In genomic region chr19:37493921-37494485, GRCm38 (mm10) we compare ENCODE assay signal across 12 mouse cellular contexts. TPM values are rescaled to one million over a fixed set of nuclear protein-coding genes. Genes with fewer than 3 reads are reported as not detected.
DNase-seq lines count a peak whose midpoint lies in the region; ATAC-seq and TF ChIP-seq lines count a peak whose summit lies in the region.
"Had no signal": no experiment of that assay in that cellular context is flagged by ENCODE, and none has a peak within 500 bp of the region (broad histone marks: within the 10 kb centered on the region; RNA-seq: fewer than 3 reads in every experiment).

No protein-coding gene starts in this region.

- H3K36me3 ChIP-seq in lung, embryonic 16.5 days (ENCODE audit: control insufficient read depth, insufficient read depth, low read length) = no peaks in the 10 kb centered on the region
- H3K36me3 ChIP-seq in stomach, postnatal 0 days (ENCODE audit: control insufficient read depth, insufficient read depth, low read length) = no peaks in the 10 kb centered on the region
- H3K36me3 ChIP-seq in intestine, embryonic 16.5 days (ENCODE audit: control insufficient read depth, insufficient read depth, low read length) = no peaks in the 10 kb centered on the region
- H3K36me3 ChIP-seq: stomach, embryonic 15.5 days had no signal

- no peaks in the 10 kb centered on the region for H3K9me3 ChIP-seq in lung, embryonic 16.5 days (ENCODE audit: control insufficient read depth, low read length)
- no peaks in the 10 kb centered on the region for H3K9me3 ChIP-seq in stomach, postnatal 0 days (ENCODE audit: control insufficient read depth, low read length)
- H3K9me3 ChIP-seq in intestine, embryonic 16.5 days (ENCODE audit: control insufficient read depth, low read length) = no peaks in the 10 kb centered on the region
- H3K9me3 ChIP-seq: stomach, embryonic 15.5 days had no signal

- peak; percentile 49 for DNase-seq in layer of hippocampus, adult 9-11 months
- DNase-seq in layer of hippocampus, adult 11-12 months (ENCODE audit: low spot score) = no peak
- DNase-seq in embryo, embryonic 9.5 days (ENCODE audit: extremely low spot score) = peak; percentile 36
- peak; percentile 6 to 14 for DNase-seq in thymus, postnatal 36 days
- no peak for DNase-seq in stomach, postnatal 0 days (ENCODE audit: low spot score)
- no peak for DNase-seq in cerebellum, postnatal 14 days
- DNase-seq: cerebellum, postnatal 25 days; layer of hippocampus, postnatal 36 days had no signal

- no peak for TF ChIP-seq CTCF in stomach, postnatal 0 days (IDR thresholded peaks at IDR 0.05; ENCODE audit: low read depth)

- peaks cover 9% of the 10 kb centered on the region; the same call in 1 of the 2 replicates for H3K4me1 ChIP-seq in lung, embryonic 16.5 days (replicated peaks; ENCODE audit: control insufficient read depth, insufficient read depth, low read length)
- no peaks in the 10 kb centered on the region; the same call in 1 of the 2 replicates for H3K4me1 ChIP-seq in stomach, postnatal 0 days (replicated peaks; ENCODE audit: control insufficient read depth, insufficient read depth)
- no peaks in the 10 kb centered on the region for H3K4me1 ChIP-seq in intestine, embryonic 16.5 days (ENCODE audit: control insufficient read depth, insufficient read depth, low read length)
- H3K4me1 ChIP-seq: stomach, embryonic 15.5 days had no signal

- H3K4me2 ChIP-seq in lung, embryonic 16.5 days (ENCODE audit: low read depth, low read length) = no peak overlapping the region
- no peak overlapping the region for H3K4me2 ChIP-seq in stomach, postnatal 0 days (replicated peaks; ENCODE audit: low read depth)
- H3K4me2 ChIP-seq in intestine, embryonic 16.5 days (ENCODE audit: low read depth, low read length) = no peak overlapping the region
- H3K4me2 ChIP-seq: hindbrain, embryonic 14.5 days; stomach, embryonic 15.5 days had no signal

- no peak overlapping the region for H3K4me3 ChIP-seq in lung, embryonic 16.5 days (ENCODE audit: low read length)
- no peak overlapping the region for H3K4me3 ChIP-seq in stomach, postnatal 0 days (ENCODE audit: low read depth, low read length)
- H3K4me3 ChIP-seq in intestine, embryonic 16.5 days (ENCODE audit: low read length) = no peak overlapping the region
- H3K4me3 ChIP-seq: stomach, embryonic 15.5 days had no signal

- H3K27ac ChIP-seq in lung, embryonic 16.5 days (ENCODE audit: low read length) = 0 out of 2 replicates have a peak overlapping the region, but pooled peaks have one; percentile 9
- H3K27ac ChIP-seq in stomach, postnatal 0 days (replicated peaks) = no peak overlapping the region
- no peak overlapping the region for H3K27ac ChIP-seq in intestine, embryonic 16.5 days (ENCODE audit: low read length)
- H3K27ac ChIP-seq: hindbrain, embryonic 14.5 days; stomach, embryonic 15.5 days had no signal

- ATAC-seq in lung, embryonic 16.5 days (ENCODE audit: low read depth) = peak; percentile 34
- ATAC-seq in stomach, postnatal 0 days (ENCODE audit: low FRiP score, low TSS enrichment) = no peak
- no peak for ATAC-seq in intestine, embryonic 16.5 days

- H3K9ac ChIP-seq in lung, embryonic 16.5 days (ENCODE audit: low read length) = no peak overlapping the region
- no peak overlapping the region for H3K9ac ChIP-seq in stomach, postnatal 0 days (ENCODE audit: low read length)
- H3K9ac ChIP-seq in intestine, embryonic 16.5 days (ENCODE audit: low read depth, low read length) = no peak overlapping the region
- H3K9ac ChIP-seq: hindbrain, embryonic 14.5 days; stomach, embryonic 15.5 days had no signal

- 15% methylated on average over 10 of the region's 10 CpGs for WGBS in lung, embryonic 16.5 days
- 27% methylated on average over 10 of the region's 10 CpGs for WGBS in stomach, postnatal 0 days
- WGBS in intestine, embryonic 16.5 days = 33% methylated on average over 10 of the region's 10 CpGs

- TF ChIP-seq EP300 in stomach, postnatal 0 days (optimal IDR thresholded peaks at IDR 0.05) = no peak

- H3K27me3 ChIP-seq in lung, embryonic 16.5 days (ENCODE audit: control insufficient read depth, insufficient read depth, low read depth, low read length) = no peaks in the 10 kb centered on the region
- H3K27me3 ChIP-seq in stomach, postnatal 0 days (ENCODE audit: control insufficient read depth, insufficient read depth, low read length) = no peaks in the 10 kb centered on the region
- no peaks in the 10 kb centered on the region for H3K27me3 ChIP-seq in intestine, embryonic 16.5 days (replicated peaks; ENCODE audit: control insufficient read depth, insufficient read depth, low read length)
- H3K27me3 ChIP-seq: stomach, embryonic 15.5 days had no signal

RNA-seq across cellular contexts. Expression of gene Exoc6, which starts 56.2 kb away (rescaled TPM):
- 13.2 and 13.7 TPM in 2 replicates for polyA plus RNA-seq in lung, embryonic 16.5 days (2015; fragmentation: Nextera tagmentation; extraction: Ambion mirVana)
- polyA plus RNA-seq in stomach, postnatal 0 days (2015; fragmentation: Nextera tagmentation; extraction: Ambion mirVana) = 8.7 and 9.0 TPM in 2 replicates
- 21.7 and 23.8 TPM in 2 replicates for polyA plus RNA-seq in intestine, embryonic 16.5 days (2015; fragmentation: Nextera tagmentation; extraction: Ambion mirVana)

RNA-seq across cellular contexts. Expression of gene Hhex, which starts 59.4 kb away (rescaled TPM):
- polyA plus RNA-seq in lung, embryonic 16.5 days (2015; fragmentation: Nextera tagmentation; extraction: Ambion mirVana) = 38.3 and 40.2 TPM in 2 replicates
- 6.8 and 8.2 TPM in 2 replicates for polyA plus RNA-seq in stomach, postnatal 0 days (2015; fragmentation: Nextera tagmentation; extraction: Ambion mirVana)
- 11.1 and 11.8 TPM in 2 replicates for polyA plus RNA-seq in intestine, embryonic 16.5 days (2015; fragmentation: Nextera tagmentation; extraction: Ambion mirVana)

Comparison
In these comparisons a context has a peak if more than half of its experiments do, and no peak if none do; other contexts are left out.
1. DNase-seq: peak in layer of hippocampus, adult 9-11 months (single experiment), embryo, embryonic 9.5 days (single experiment) and thymus, postnatal 36 days (2 of 2); none in layer of hippocampus, adult 11-12 months (single experiment), stomach, postnatal 0 days (single experiment) and cerebellum, postnatal 14 days (0 of 2).